Mouse (Mus musculus): ENCODE measurements around the gene Lefty1. TPM values are rescaled to one million over a fixed set of nuclear protein-coding genes. Genes with fewer than 3 reads are reported as not detected.

The Lefty1 gene
- polyA plus RNA-seq, 1 experiment from 2014 or later, result 1.1 TPM

GRCm38 (mm10) chr1:180943896-180944295 lies 9.1 kb downstream of the Lefty1 start:
- H3K27me3 ChIP-seq (ENCODE audit: control insufficient read depth, insufficient read depth, low read length), result peaks cover 31% of the 10 kb centered on the region
- no peak overlapping the region for H3K4me3 ChIP-seq (ENCODE audit: low read depth, low read length)
- DNase-seq (ENCODE audit: low spot score, missing footprints), result no peak
- ATAC-seq (ENCODE audit: low FRiP score), result no peak
- H3K9ac ChIP-seq (ENCODE audit: low read length), result no peak overlapping the region
- no peak overlapping the region for H3K4me2 ChIP-seq
- no peaks in the 10 kb centered on the region for H3K9me3 ChIP-seq (ENCODE audit: control insufficient read depth, low read length)
- no peaks in the 10 kb centered on the region for H3K36me3 ChIP-seq (ENCODE audit: control insufficient read depth, insufficient read depth, low read length)
- no peak overlapping the region for H3K27ac ChIP-seq (ENCODE audit: low read depth, low read length)
- H3K4me1 ChIP-seq (ENCODE audit: control insufficient read depth, insufficient read depth, low read length), result peaks cover 11% of the 10 kb centered on the region; the same call in 1 of the 2 replicates
- 80% methylated on average over 1 of the region's 1 CpGs for WGBS

GRCm38 (mm10) chr1:180944553-180944952 lies 9.7 kb downstream of the Lefty1 start:
- H3K9me3 ChIP-seq (ENCODE audit: control insufficient read depth, low read length), result no peaks in the 10 kb centered on the region
- DNase-seq (ENCODE audit: low spot score, missing footprints) (no peak), ATAC-seq (ENCODE audit: low FRiP score) (no peak)
- no peaks in the 10 kb centered on the region for H3K36me3 ChIP-seq (ENCODE audit: control insufficient read depth, insufficient read depth, low read length)
- H3K27me3 ChIP-seq (ENCODE audit: control insufficient read depth, insufficient read depth, low read length), result peaks cover 31% of the 10 kb centered on the region
- H3K4me3 ChIP-seq (ENCODE audit: low read depth, low read length), result no peak overlapping the region
- H3K9ac ChIP-seq (ENCODE audit: low read length), result no peak overlapping the region
- peaks cover 11% of the 10 kb centered on the region; the same call in 1 of the 2 replicates for H3K4me1 ChIP-seq (ENCODE audit: control insufficient read depth, insufficient read depth, low read length)
- 77% methylated on average over 4 of the region's 4 CpGs for WGBS
- no peak overlapping the region for H3K27ac ChIP-seq (ENCODE audit: low read depth, low read length)
- H3K4me2 ChIP-seq, result no peak overlapping the region

GRCm38 (mm10) chr1:180945001-180945980 lies 10.5 kb downstream of the Lefty1 start:
- H3K27ac ChIP-seq (ENCODE audit: low read depth, low read length), result no peak overlapping the region
- no peak overlapping the region for H3K4me3 ChIP-seq (ENCODE audit: low read depth, low read length)
- peaks cover 31% of the 10 kb centered on the region for H3K27me3 ChIP-seq (ENCODE audit: control insufficient read depth, insufficient read depth, low read length)
- H3K4me1 ChIP-seq (ENCODE audit: control insufficient read depth, insufficient read depth, low read length), result peaks cover 11% of the 10 kb centered on the region; the same call in 1 of the 2 replicates
- no peaks in the 10 kb centered on the region for H3K9me3 ChIP-seq (ENCODE audit: control insufficient read depth, low read length)
- no peak overlapping the region; the same call in none of the 2 replicates for H3K9ac ChIP-seq (ENCODE audit: low read length)
- no peak overlapping the region for H3K4me2 ChIP-seq
- DNase-seq (ENCODE audit: low spot score, missing footprints), result peak; percentile 88
- ATAC-seq (ENCODE audit: low FRiP score), result peak; percentile 59; the same call in 1 of the 2 replicates
- no peaks in the 10 kb centered on the region for H3K36me3 ChIP-seq (ENCODE audit: control insufficient read depth, insufficient read depth, low read length)
- 27% methylated on average over 20 of the region's 20 CpGs for WGBS

- H3K27ac ChIP-seq (ENCODE audit: low read depth, low read length), result no peak overlapping the region
- no peak for ATAC-seq (ENCODE audit: low FRiP score)
- WGBS, result 90% methylated on average over 6 of the region's 6 CpGs
These were observed 11.6 kb downstream of the Lefty1 start for GRCm38 (mm10) chr1:180946448-180946847.

GRCm38 (mm10) chr1:180952085-180952746 lies 17.4 kb downstream of the Lefty1 start:
- no peaks in the 10 kb centered on the region for H3K36me3 ChIP-seq (ENCODE audit: control insufficient read depth, insufficient read depth, low read length)
- no peak overlapping the region for H3K4me2 ChIP-seq
- no peaks in the 10 kb centered on the region for H3K4me1 ChIP-seq (ENCODE audit: control insufficient read depth, insufficient read depth, low read length)
- DNase-seq (ENCODE audit: low spot score, missing footprints) (no peak), ATAC-seq (ENCODE audit: low FRiP score) (no peak)
- H3K4me3 ChIP-seq (ENCODE audit: low read depth, low read length), result no peak overlapping the region
- H3K27me3 ChIP-seq (ENCODE audit: control insufficient read depth, insufficient read depth, low read length), result no peaks in the 10 kb centered on the region
- H3K27ac ChIP-seq (ENCODE audit: low read depth, low read length), result no peak overlapping the region
- 94% methylated on average over 6 of the region's 6 CpGs for WGBS
- H3K9me3 ChIP-seq (ENCODE audit: control insufficient read depth, low read length), result no peaks in the 10 kb centered on the region
- H3K9ac ChIP-seq (ENCODE audit: low read length), result no peak overlapping the region

More at GRCm38 (mm10) chr1:180946448-180946847, 11.6 kb downstream of the Lefty1 start:
- no peaks in the 10 kb centered on the region for H3K36me3 ChIP-seq (ENCODE audit: control insufficient read depth, insufficient read depth, low read length)
- DNase-seq (ENCODE audit: low spot score, missing footprints), result no peak
- peaks cover 23% of the 10 kb centered on the region for H3K27me3 ChIP-seq (ENCODE audit: control insufficient read depth, insufficient read depth, low read length)
- no peak overlapping the region for H3K9ac ChIP-seq (ENCODE audit: low read length)
- H3K4me1 ChIP-seq (ENCODE audit: control insufficient read depth, insufficient read depth, low read length), result peaks cover 11% of the 10 kb centered on the region; the same call in 1 of the 2 replicates
- no peak overlapping the region for H3K4me2 ChIP-seq
- H3K4me3 ChIP-seq (ENCODE audit: low read depth, low read length), result no peak overlapping the region
- no peaks in the 10 kb centered on the region for H3K9me3 ChIP-seq (ENCODE audit: control insufficient read depth, low read length)

GRCm38 (mm10) chr1:180952808-180953207 lies 18.0 kb downstream of the Lefty1 start:
- no peak for ATAC-seq (ENCODE audit: low FRiP score)
- Histone ChIP-seq H3K4me2 (no peak overlapping the region), H3K27ac (ENCODE audit: low read depth, low read length) (no peak overlapping the region), H3K27me3 (ENCODE audit: control insufficient read depth, insufficient read depth, low read length) (no peaks in the 10 kb centered on the region), H3K9ac (ENCODE audit: low read length) (no peak overlapping the region), H3K9me3 (ENCODE audit: control insufficient read depth, low read length) (no peaks in the 10 kb centered on the region), H3K36me3 (ENCODE audit: control insufficient read depth, insufficient read depth, low read length) (no peaks in the 10 kb centered on the region), H3K4me3 (ENCODE audit: low read depth, low read length) (no peak overlapping the region), H3K4me1 (ENCODE audit: control insufficient read depth, insufficient read depth, low read length) (no peaks in the 10 kb centered on the region)
- no peak for DNase-seq (ENCODE audit: low spot score, missing footprints)
- 91% methylated on average over 5 of the region's 5 CpGs for WGBS

GRCm38 (mm10) chr1:180956401-180956800 lies 21.6 kb downstream of the Lefty1 start:
- Histone ChIP-seq H3K27me3 (ENCODE audit: control insufficient read depth, insufficient read depth, low read length) (no peaks in the 10 kb centered on the region), H3K4me1 (ENCODE audit: control insufficient read depth, insufficient read depth, low read length) (no peaks in the 10 kb centered on the region), H3K27ac (ENCODE audit: low read depth, low read length) (no peak overlapping the region), H3K4me3 (ENCODE audit: low read depth, low read length) (no peak overlapping the region), H3K36me3 (ENCODE audit: control insufficient read depth, insufficient read depth, low read length) (no peaks in the 10 kb centered on the region), H3K9ac (ENCODE audit: low read length) (no peak overlapping the region), H3K9me3 (ENCODE audit: control insufficient read depth, low read length) (no peaks in the 10 kb centered on the region), H3K4me2 (no peak overlapping the region)
- DNase-seq (ENCODE audit: low spot score, missing footprints) (no peak), ATAC-seq (ENCODE audit: low FRiP score) (no peak)
- 92% methylated on average over 8 of the region's 8 CpGs for WGBS

- H3K9me3 ChIP-seq (ENCODE audit: control insufficient read depth, low read length), result no peaks in the 10 kb centered on the region
- H3K4me2 ChIP-seq, result no peak overlapping the region
- ATAC-seq (ENCODE audit: low FRiP score) (no peak), DNase-seq (ENCODE audit: low spot score, missing footprints) (no peak)
- no peaks in the 10 kb centered on the region for H3K4me1 ChIP-seq (ENCODE audit: control insufficient read depth, insufficient read depth, low read length)
- H3K4me3 ChIP-seq (ENCODE audit: low read depth, low read length), result no peak overlapping the region
- no peaks in the 10 kb centered on the region for H3K27me3 ChIP-seq (ENCODE audit: control insufficient read depth, insufficient read depth, low read length)
- no peaks in the 10 kb centered on the region for H3K36me3 ChIP-seq (ENCODE audit: control insufficient read depth, insufficient read depth, low read length)
- no peak overlapping the region for H3K27ac ChIP-seq (ENCODE audit: low read depth, low read length)
- 84% methylated on average over 8 of the region's 8 CpGs for WGBS
- H3K9ac ChIP-seq (ENCODE audit: low read length), result no peak overlapping the region
These were observed 22.2 kb downstream of the Lefty1 start for GRCm38 (mm10) chr1:180956973-180957381.

GRCm38 (mm10) chr1:180957989-180958388 lies 23.2 kb downstream of the Lefty1 start:
- no peak for ATAC-seq (ENCODE audit: low FRiP score)
- WGBS, result 88% methylated on average over 3 of the region's 3 CpGs
- no peak overlapping the region for H3K9ac ChIP-seq (ENCODE audit: low read length)

More at GRCm38 (mm10) chr1:180957989-180958388, 23.2 kb downstream of the Lefty1 start:
- no peak overlapping the region for H3K4me3 ChIP-seq (ENCODE audit: low read depth, low read length)
- no peaks in the 10 kb centered on the region for H3K9me3 ChIP-seq (ENCODE audit: control insufficient read depth, low read length)
- no peaks in the 10 kb centered on the region for H3K27me3 ChIP-seq (ENCODE audit: control insufficient read depth, insufficient read depth, low read length)
- no peak for DNase-seq (ENCODE audit: low spot score, missing footprints)
- no peak overlapping the region for H3K27ac ChIP-seq (ENCODE audit: low read depth, low read length)
- no peaks in the 10 kb centered on the region for H3K4me1 ChIP-seq (ENCODE audit: control insufficient read depth, insufficient read depth, low read length)
- H3K36me3 ChIP-seq (ENCODE audit: control insufficient read depth, insufficient read depth, low read length), result no peaks in the 10 kb centered on the region
- no peak overlapping the region for H3K4me2 ChIP-seq
